Mouse (Mus musculus): ENCODE data around the gene Inpp5f. TPM values are rescaled to one million over a fixed set of nuclear protein-coding genes. Genes with fewer than 3 reads are reported as not detected.

The Inpp5f gene
- total and polyA plus RNA-seq, 3 experiments, result 1.5 to 4.5 (median 4.1) TPM

GRCm38 (mm10) chr7:128613578-128613977, 2.5 kb downstream of the Inpp5f start:
- intact Hi-C loops (cut with DNase I), result loop anchor here (5.0 to 10.0 kb wide), 3 partner anchors 91 to 369 kb away; partner anchors contain the start of genes Bag3, Tgfb1i1 and Tial1
- Histone ChIP-seq H3K9ac (ENCODE audit: low read depth, low read length) (no peak overlapping the region), H3K27ac (no peak overlapping the region; the same call in 1 of the 2 replicates)

GRCm38 (mm10) chr7:128617587-128617986, 6.5 kb downstream of the Inpp5f start:
- TF ChIP-seq POLR2A (IDR thresholded peaks at IDR 0.05; ENCODE audit: insufficient read depth, low read depth, low read length) (no peak), CTCF (IDR thresholded peaks at IDR 0.05) (no peak), EP300 (IDR thresholded peaks at IDR 0.05; ENCODE audit: insufficient read depth, low read depth, low read length) (no peak)
- Histone ChIP-seq H3K27me3 (ENCODE audit: control insufficient read depth, insufficient read depth, low read length) (no peaks in the 10 kb centered on the region), H3K4me3 (no peak overlapping the region), H3K9ac (ENCODE audit: low read depth, low read length) (no peak overlapping the region), H3K36me3 (ENCODE audit: control insufficient read depth, insufficient read depth, low read length) (peaks cover 3% of the 10 kb centered on the region), H3K27ac (no peak overlapping the region), H3K4me1 (ENCODE audit: control insufficient read depth, insufficient read depth, low read length) (peaks cover 9% of the 10 kb centered on the region), H3K79me2 (replicated peaks; ENCODE audit: control insufficient read depth, insufficient read depth, low read length) (peaks cover 1% of the 10 kb centered on the region; the same call in 1 of the 2 replicates)
- intact Hi-C loops (cut with DNase I), result loop anchor here (10.0 kb wide), 1 partner anchor 373 kb away; the partner anchor contains the start of gene Tgfb1i1
- WGBS, result 100% methylated on average over 1 of the region's 1 CpGs
- DNase-seq, result no peak

More at GRCm38 (mm10) chr7:128613578-128613977, 2.5 kb downstream of the Inpp5f start:
- WGBS, result 59% methylated on average over 2 of the region's 2 CpGs
- H3K79me2 ChIP-seq (replicated peaks; ENCODE audit: control insufficient read depth, insufficient read depth, low read length), result peaks cover 1% of the 10 kb centered on the region; the same call in 1 of the 2 replicates
- TF ChIP-seq POLR2A (IDR thresholded peaks at IDR 0.05; ENCODE audit: insufficient read depth, low read depth, low read length) (no peak), EP300 (IDR thresholded peaks at IDR 0.05; ENCODE audit: insufficient read depth, low read depth, low read length) (no peak), CTCF (IDR thresholded peaks at IDR 0.05) (no peak)
- H3K4me3 ChIP-seq, result no peak overlapping the region
- H3K36me3 ChIP-seq (ENCODE audit: control insufficient read depth, insufficient read depth, low read length), result no peaks in the 10 kb centered on the region; the same call in none of the 2 replicates
- H3K27me3 ChIP-seq (ENCODE audit: control insufficient read depth, insufficient read depth, low read length), result no peaks in the 10 kb centered on the region
- DNase-seq, result no peak
- peaks cover 3% of the 10 kb centered on the region; the same call in 1 of the 2 replicates for H3K4me1 ChIP-seq (ENCODE audit: control insufficient read depth, insufficient read depth, low read length)

DNA sequence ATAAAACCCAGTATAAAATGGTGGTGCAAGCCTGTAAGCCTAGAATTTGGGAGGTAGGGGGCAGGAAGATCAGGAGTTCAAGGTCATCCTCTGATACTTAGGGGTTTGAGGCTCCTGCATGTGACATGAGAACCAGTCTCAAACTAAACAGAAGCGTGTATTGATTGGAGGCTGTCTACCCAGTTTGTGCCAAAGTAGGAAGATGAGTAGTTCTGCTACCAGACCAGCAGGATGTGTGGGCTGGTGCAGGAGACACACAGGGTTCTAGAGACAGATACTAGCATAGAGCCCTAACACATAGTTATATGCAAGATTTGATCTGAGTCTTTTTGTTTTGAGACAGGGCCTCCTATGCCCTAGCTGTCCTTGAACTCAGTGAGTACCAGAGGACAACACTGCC, 9.1 kb downstream of the Inpp5f start:
- Histone ChIP-seq H3K27ac (no peak overlapping the region; the same call in 1 of the 2 replicates), H3K4me1 (ENCODE audit: control insufficient read depth, insufficient read depth, low read length) (peaks cover 14% of the 10 kb centered on the region), H3K27me3 (ENCODE audit: control insufficient read depth, insufficient read depth, low read length) (no peaks in the 10 kb centered on the region), H3K36me3 (ENCODE audit: control insufficient read depth, insufficient read depth, low read length) (peaks cover 7% of the 10 kb centered on the region), H3K79me2 (replicated peaks; ENCODE audit: control insufficient read depth, insufficient read depth, low read length) (no peaks in the 10 kb centered on the region), H3K9ac (ENCODE audit: low read depth, low read length) (no peak overlapping the region), H3K4me3 (no peak overlapping the region)
- TF ChIP-seq EP300 (IDR thresholded peaks at IDR 0.05; ENCODE audit: insufficient read depth, low read depth, low read length) (no peak), POLR2A (IDR thresholded peaks at IDR 0.05; ENCODE audit: insufficient read depth, low read depth, low read length) (no peak), CTCF (IDR thresholded peaks at IDR 0.05) (no peak)
- intact Hi-C loops (cut with DNase I), result loop anchor here (5.0 kb wide), 1 partner anchor 52 kb away; no protein-coding TSS in a partner anchor
- DNase-seq, result no peak
- 94% methylated on average over 1 of the region's 1 CpGs for WGBS

GRCm38 (mm10) chr7:128622266-128622961, 11.3 kb downstream of the Inpp5f start:
- H3K4me1 ChIP-seq (ENCODE audit: control insufficient read depth, insufficient read depth, low read length), result peaks cover 14% of the 10 kb centered on the region
- no peak overlapping the region; the same call in 1 of the 2 replicates for H3K4me3 ChIP-seq
- DNase-seq, result peak in 1 of 2 experiments; percentile 48
- H3K27me3 ChIP-seq (ENCODE audit: control insufficient read depth, insufficient read depth, low read length), result no peaks in the 10 kb centered on the region
- H3K36me3 ChIP-seq (ENCODE audit: control insufficient read depth, insufficient read depth, low read length), result peaks cover 7% of the 10 kb centered on the region
- peak overlapping the region; percentile 30; the same call in 1 of the 2 replicates for H3K9ac ChIP-seq (ENCODE audit: low read depth, low read length)
- H3K27ac ChIP-seq, result peak overlapping the region; percentile 77
- 0 out of 2 replicates have a peak, but pooled peaks have one; percentile 28 for TF ChIP-seq EP300 (IDR thresholded peaks at IDR 0.05; ENCODE audit: insufficient read depth, low read depth, low read length)
- no peak for TF ChIP-seq POLR2A (IDR thresholded peaks at IDR 0.05; ENCODE audit: insufficient read depth, low read depth, low read length)
- TF ChIP-seq CTCF (IDR thresholded peaks at IDR 0.05), result no peak
- intact Hi-C loops (cut with DNase I), result loop anchor here (5.0 kb wide), 1 partner anchor 50 kb away; no protein-coding TSS in a partner anchor
- 39% methylated on average over 7 of the region's 7 CpGs for WGBS
- no peaks in the 10 kb centered on the region for H3K79me2 ChIP-seq (replicated peaks; ENCODE audit: control insufficient read depth, insufficient read depth, low read length)

- intact Hi-C loops (cut with DNase I), result loop anchor here (5.0 kb wide), 1 partner anchor 49 kb away; no protein-coding TSS in a partner anchor
- TF ChIP-seq EP300 (IDR thresholded peaks at IDR 0.05; ENCODE audit: insufficient read depth, low read depth, low read length) (no peak), CTCF (IDR thresholded peaks at IDR 0.05) (no peak)
- Histone ChIP-seq H3K79me2 (replicated peaks; ENCODE audit: control insufficient read depth, insufficient read depth, low read length) (no peaks in the 10 kb centered on the region), H3K9ac (ENCODE audit: low read depth, low read length) (no peak overlapping the region), H3K36me3 (ENCODE audit: control insufficient read depth, insufficient read depth, low read length) (peaks cover 7% of the 10 kb centered on the region), H3K4me1 (ENCODE audit: control insufficient read depth, insufficient read depth, low read length) (peaks cover 14% of the 10 kb centered on the region), H3K27ac (peak overlapping the region; percentile 77), H3K4me3 (no peak overlapping the region; the same call in 1 of the 2 replicates), H3K27me3 (ENCODE audit: control insufficient read depth, insufficient read depth, low read length) (no peaks in the 10 kb centered on the region)
- WGBS, result 39% methylated on average over 2 of the region's 2 CpGs
- no peak for DNase-seq
Observed at GRCm38 (mm10) chr7:128622994-128623393, 11.9 kb downstream of the Inpp5f start.

GRCm38 (mm10) chr7:128625382-128625781, 14.3 kb downstream of the Inpp5f start:
- H3K27me3 ChIP-seq (ENCODE audit: control insufficient read depth, insufficient read depth, low read length), result no peaks in the 10 kb centered on the region
- intact Hi-C loops (cut with DNase I), result no loop called here
- no peak for TF ChIP-seq EP300 (IDR thresholded peaks at IDR 0.05; ENCODE audit: insufficient read depth, low read depth, low read length)
- no peak for TF ChIP-seq CTCF (IDR thresholded peaks at IDR 0.05)
- TF ChIP-seq POLR2A (IDR thresholded peaks at IDR 0.05; ENCODE audit: insufficient read depth, low read depth, low read length), result no peak
- H3K4me3 ChIP-seq, result no peak overlapping the region
- H3K4me1 ChIP-seq (ENCODE audit: control insufficient read depth, insufficient read depth, low read length), result peaks cover 15% of the 10 kb centered on the region
- H3K79me2 ChIP-seq (replicated peaks; ENCODE audit: control insufficient read depth, insufficient read depth, low read length), result 0 out of 2 replicates have a peak, but pooled peaks cover 1% of the 10 kb centered on the region
- H3K36me3 ChIP-seq (ENCODE audit: control insufficient read depth, insufficient read depth, low read length), result peaks cover 10% of the 10 kb centered on the region
- no peak overlapping the region for H3K9ac ChIP-seq (ENCODE audit: low read depth, low read length)
- WGBS, result 94% methylated on average over 2 of the region's 2 CpGs
- no peak for DNase-seq
- no peak overlapping the region for H3K27ac ChIP-seq

Data from heart, adult 2 months (tissue).